Mouse (Mus musculus): Measurements from ENCODE around the gene Ddost. TPM values are rescaled to one million over a fixed set of nuclear protein-coding genes. Genes with fewer than 3 reads are reported as not detected.

Ddost gene
- 196 and 200 TPM in 2 replicates for polyA plus RNA-seq (2015; fragmentation: Nextera tagmentation; extraction: Ambion mirVana)

GRCm38 (mm10) chr4:138304340-138305104 is at the start of gene Ddost:
Gene Ddost (plus strand): TSS chr4:138304730.
- DNase-seq (ENCODE audit: low spot score) = peak; percentile 97

DNA sequence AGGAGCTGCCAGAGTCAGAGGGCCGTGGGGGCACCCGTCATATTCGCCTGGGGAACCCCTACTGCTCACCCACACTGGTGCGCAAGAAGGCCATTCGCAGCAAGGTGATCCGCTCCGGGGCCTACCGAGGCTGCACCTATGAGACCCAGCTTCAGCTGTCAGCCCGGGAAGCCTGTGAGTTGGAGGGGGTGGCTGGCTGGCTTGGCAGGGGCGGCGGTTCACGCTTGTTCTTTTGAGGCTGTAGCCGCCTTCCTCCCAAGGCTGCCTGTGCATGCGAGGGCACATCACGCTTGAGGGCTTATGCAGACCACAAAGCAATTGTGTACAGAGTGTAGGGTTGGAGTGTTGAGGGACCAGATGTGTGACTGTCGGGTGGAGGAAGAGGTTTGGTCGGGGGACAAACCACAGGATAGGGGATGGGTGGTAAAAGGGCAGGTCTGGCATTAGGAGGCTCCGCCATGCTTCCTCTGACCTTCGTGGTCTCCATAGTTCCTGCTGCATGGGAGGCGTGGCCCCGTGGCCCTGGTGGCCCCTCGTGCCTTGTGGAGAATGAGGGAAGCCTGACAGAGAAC is 47.3 kb upstream of the Ddost start:
- DNase-seq (ENCODE audit: low spot score) = peak; percentile 44

- DNase-seq (ENCODE audit: low spot score) = no peak
Observed at GRCm38 (mm10) chr4:138258663-138259062, 45.9 kb upstream of the Ddost start.

- peak; percentile 25 for DNase-seq (ENCODE audit: low spot score)
Observed at GRCm38 (mm10) chr4:138259482-138259881, 45.0 kb upstream of the Ddost start.

GRCm38 (mm10) chr4:138261843-138262681 is 42.5 kb upstream of the Ddost start:
- peak; percentile 79 for DNase-seq (ENCODE audit: low spot score)

GRCm38 (mm10) chr4:138267869-138268268 is 36.7 kb upstream of the Ddost start:
- no peak for DNase-seq (ENCODE audit: low spot score)

GRCm38 (mm10) chr4:138272011-138272997 is 32.2 kb upstream of the Ddost start:
- DNase-seq (ENCODE audit: low spot score) = no peak

GRCm38 (mm10) chr4:138278346-138278745 is 26.2 kb upstream of the Ddost start:
- no peak for DNase-seq (ENCODE audit: low spot score)

- DNase-seq (ENCODE audit: low spot score) = peak; percentile 90
Observed at GRCm38 (mm10) chr4:138282834-138283233, 21.7 kb upstream of the Ddost start.

DNA sequence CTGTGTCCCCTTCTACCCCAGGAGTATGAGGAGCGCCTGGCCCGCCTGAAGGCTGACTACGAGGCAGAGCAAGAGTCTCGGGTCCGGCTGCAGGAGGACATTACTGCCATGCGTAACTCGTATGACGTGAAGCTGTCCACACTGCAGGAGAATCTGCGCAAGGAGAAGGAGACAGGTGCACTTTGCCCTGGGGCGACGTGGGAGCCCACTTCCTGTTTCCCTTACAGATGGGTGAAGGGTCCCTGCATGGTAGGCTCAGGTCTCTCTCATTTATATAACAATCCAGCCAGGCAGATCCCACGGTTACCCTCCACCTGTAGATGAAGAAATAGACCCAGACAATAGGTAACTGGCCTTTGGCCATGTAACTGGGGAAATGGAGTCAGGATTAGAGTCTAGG is 18.1 kb upstream of the Ddost start:
- DNase-seq (ENCODE audit: low spot score) = peak; percentile 57

DNA sequence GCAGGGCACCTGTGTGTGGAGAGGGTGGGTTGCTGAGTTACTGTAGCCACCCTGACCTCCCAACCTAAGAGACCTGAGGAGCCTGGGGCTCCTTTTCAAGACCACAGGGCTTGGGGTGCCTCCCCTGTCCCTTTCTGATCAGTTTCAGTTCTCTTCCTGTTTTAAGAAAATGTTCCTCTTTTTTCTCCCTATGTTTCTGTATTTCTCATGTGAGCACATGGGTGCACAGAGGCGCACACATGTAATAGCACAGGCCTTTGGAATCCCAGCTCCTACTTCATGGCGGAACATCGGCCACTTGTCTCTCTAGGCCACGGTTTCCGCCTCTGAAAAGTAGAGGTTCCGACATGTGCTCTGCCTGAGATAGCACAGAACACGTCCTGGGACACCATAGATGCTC is 15.8 kb upstream of the Ddost start:
- DNase-seq (ENCODE audit: low spot score) = no peak

DNA sequence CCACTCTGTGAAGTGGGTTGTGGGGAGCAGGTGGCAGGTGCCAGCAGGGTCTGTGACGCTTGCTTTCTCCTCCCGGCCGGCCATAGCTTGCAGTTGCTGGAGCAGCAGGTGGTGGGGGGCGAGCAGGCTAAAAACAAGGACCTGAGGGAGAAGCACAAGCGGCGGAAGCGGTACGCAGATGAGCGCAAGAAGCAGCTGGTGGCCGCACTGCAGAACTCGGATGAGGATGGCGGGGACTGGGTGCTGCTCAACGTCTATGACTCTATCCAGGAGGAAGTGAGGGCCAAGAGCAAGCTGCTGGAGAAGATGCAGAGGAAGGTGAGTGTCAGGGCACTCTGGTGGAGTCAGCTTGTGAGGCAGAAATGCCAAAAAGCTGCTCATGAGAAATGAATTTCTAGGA is 12.5 kb upstream of the Ddost start:
- DNase-seq (ENCODE audit: low spot score) = no peak

DNA sequence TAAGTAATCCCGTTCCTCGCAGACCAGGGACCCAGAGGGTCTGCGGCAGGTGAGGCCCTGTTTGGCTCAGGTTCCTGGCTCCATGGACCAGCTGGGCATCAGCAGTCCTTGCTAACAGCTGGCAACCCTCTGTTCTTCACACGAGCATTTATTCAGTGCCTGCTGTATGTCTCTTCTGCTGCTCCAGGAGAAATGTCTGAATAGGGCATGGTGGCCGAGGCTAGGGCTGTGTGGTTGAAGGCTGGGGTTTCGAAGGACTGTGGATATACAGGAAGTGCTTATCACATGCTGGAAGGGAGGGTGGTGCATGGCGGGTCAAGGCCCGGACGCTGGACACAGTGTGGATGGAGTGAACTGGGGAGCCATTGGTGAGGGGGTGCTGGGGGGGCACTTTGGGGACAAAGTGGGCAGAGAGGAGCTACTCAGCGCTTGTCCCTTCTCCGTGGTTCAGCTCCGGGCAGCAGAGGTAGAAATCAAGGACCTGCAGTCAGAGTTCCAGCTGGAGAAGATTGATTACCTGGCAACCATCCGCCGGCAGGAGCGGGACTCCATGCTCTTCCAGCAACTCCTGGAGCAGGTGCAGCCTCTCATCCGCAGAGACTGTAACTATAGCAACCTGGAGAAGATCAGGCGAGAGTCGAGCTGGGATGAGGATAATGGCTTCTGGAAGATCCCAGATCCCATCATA is 11.1 kb upstream of the Ddost start:
- DNase-seq (ENCODE audit: low spot score) = no peak

DNA sequence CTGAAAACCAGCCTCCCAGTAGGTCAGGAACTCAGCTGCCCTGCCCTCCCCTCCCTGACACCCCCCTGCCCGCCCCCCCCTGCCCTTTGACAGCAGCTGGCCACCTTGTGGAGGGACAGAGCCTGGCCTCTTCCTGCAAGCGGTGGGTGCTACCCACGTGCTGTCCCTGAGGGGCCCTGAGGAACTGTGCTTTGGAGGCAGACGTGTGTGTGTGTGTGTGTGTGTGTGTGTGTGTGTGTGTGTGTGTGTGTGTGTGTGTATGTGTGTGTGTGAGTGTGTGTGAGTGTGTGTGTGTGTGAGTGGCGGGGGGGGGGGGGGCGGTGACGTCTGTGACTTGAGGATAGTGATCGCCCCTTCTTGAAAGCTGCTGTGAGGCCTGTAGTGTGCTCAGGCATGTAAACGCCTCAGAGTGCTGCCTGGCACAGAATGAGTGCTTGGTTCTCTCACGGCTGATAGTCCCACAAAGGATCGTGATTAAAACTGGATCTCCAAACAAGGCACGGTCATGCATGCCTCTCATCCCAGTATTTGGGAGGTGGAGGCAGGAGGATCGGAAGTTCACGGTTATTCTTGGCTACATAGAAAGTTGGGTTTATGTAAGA is 10.5 kb upstream of the Ddost start:
- no peak for DNase-seq (ENCODE audit: low spot score)

DNA sequence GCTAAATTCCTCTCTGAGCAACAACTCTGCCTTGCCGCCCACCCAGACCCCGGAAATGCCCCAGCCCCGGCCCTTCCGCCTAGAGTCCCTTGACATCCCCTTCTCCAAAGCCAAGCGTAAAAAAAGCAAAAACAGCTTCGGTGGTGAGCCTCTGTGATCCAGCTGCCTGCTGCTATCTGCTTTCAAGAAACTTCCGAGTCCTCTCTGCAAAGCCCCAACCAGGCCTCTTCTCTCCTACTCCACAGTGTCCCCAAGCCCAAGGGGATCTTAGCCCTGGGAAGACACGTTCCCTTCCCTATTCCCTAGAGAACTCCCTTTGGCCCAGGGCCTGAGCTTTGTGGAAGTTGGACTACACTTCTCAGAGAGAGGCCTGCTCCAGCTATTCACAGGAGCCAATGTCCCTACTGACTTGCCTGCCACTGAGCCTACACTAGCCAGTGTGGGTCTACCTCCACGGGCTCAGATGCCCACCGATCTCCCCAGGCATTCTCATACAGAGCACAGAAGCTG is 3.2 kb upstream of the Ddost start:
- no peak for DNase-seq (ENCODE audit: low spot score)

DNA sequence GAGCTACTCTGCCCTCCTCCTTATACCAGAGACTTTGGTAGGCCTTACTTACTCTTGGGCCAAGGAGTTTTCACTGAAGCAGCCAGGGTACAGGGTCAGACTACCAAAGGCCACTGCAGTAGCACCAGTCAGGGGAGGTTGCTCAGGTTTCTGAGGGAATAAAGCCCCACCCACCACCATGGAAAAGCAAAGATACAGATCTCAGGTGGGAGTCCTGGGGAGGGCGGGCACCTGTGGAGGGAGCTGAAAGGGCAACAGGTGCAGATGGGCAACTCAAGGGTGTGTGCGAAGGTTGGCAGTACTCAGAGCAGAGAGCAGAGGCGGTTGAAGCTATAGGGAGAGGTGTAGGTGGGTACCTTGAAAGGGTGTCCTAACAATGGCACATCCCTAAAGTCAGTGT is 1.5 kb upstream of the Ddost start:
- DNase-seq (ENCODE audit: low spot score) = no peak

DNA sequence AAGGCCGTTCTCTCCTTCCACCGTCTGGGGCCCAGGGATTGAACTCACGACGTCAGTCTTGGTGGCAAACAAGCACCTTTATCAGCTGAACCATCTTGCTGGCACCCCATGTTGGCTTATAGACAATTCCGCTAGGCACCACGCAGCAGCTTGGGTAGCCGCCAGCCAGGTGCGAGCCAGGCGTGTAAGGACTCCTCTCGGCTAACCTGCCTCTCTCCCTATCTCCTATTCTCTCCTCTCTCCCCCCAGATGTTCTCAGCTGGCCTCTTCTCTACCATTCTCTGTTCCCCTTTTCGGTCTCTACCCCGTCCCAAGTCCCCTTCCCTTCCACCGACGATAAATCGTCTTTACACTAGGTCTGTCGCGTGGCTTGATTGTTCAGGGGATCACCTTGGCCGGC is 788 bp upstream of the Ddost start:
- no peak for DNase-seq (ENCODE audit: low spot score)

- DNase-seq (ENCODE audit: low spot score) = no peak
Observed at GRCm38 (mm10) chr4:138307025-138307424, 2.5 kb downstream of the Ddost start.

DNA sequence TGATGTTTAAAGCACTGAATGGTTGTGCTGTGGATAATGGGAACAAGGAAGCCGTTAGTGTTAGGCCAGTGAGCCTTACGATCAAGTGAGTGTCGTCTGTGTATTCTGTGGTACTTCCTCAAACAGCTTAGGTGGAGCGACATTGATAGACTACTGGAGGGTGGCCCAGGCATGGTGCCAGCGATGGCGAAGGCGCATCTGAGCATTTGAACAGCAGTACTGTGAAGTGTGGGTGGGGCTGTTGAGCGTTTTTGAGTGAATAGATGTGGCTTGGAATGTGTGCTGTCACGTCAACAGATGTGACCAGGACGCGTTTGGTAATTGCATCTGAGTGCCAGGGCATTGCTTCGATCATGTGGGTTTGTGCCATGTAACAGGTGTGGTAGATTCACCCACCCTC is 3.2 kb downstream of the Ddost start:
- DNase-seq (ENCODE audit: low spot score) = no peak
